Comparison of ENCODE assay signal across 13 mouse cellular contexts in genomic region chr17:82930738-82931137, GRCm38 (mm10).
DNase-seq lines count a peak whose midpoint lies in the region.
"Had no signal": no experiment of that assay in that cellular context is flagged by ENCODE, and none has a peak within 500 bp of the region (broad histone marks: within the 10 kb centered on the region; RNA-seq: fewer than 3 reads in every experiment).

No protein-coding gene starts in this region.

- DNase-seq in frontal cortex, postnatal 36 days (ENCODE audit: low spot score in 2 of 2) = peak; percentile 26 to 60
- DNase-seq in frontal cortex, postnatal 14 days (ENCODE audit: low spot score in 2 of 2) = no peak
- DNase-seq in right cerebral cortex, adult 2 months (ENCODE audit: low spot score in 2 of 2) = peak; percentile 29 to 40
- no peak for DNase-seq in right cerebral cortex, postnatal 4 days
- peak; percentile 26 to 29 for DNase-seq in left cerebral cortex, postnatal 36 days (ENCODE audit: low spot score in 2 of 2)
- DNase-seq in ovary, postnatal 14 days (ENCODE audit: low spot score) = no peak
- DNase-seq: adrenal gland, postnatal 14 days; cerebellum, adult 8-10 months; cerebellum, postnatal 14 days; embryo, embryonic 11 days; gastrocnemius, postnatal 10 days; heart, adult 18-20 months; heart, postnatal 14 days had no signal

- intact Hi-C loops in left cerebral cortex, postnatal 36 days (cut with DNase I) = no loop called here

Comparison
In these comparisons a context has a peak if more than half of its experiments do, and no peak if none do; other contexts are left out.
1. DNase-seq: peak in frontal cortex, postnatal 36 days (2 of 2), right cerebral cortex, adult 2 months (2 of 2) and left cerebral cortex, postnatal 36 days (2 of 2); none in frontal cortex, postnatal 14 days (0 of 2), right cerebral cortex, postnatal 4 days (single experiment) and ovary, postnatal 14 days (single experiment).